ENCODE assay signal across 11 mouse cellular contexts in the genomic region with DNA sequence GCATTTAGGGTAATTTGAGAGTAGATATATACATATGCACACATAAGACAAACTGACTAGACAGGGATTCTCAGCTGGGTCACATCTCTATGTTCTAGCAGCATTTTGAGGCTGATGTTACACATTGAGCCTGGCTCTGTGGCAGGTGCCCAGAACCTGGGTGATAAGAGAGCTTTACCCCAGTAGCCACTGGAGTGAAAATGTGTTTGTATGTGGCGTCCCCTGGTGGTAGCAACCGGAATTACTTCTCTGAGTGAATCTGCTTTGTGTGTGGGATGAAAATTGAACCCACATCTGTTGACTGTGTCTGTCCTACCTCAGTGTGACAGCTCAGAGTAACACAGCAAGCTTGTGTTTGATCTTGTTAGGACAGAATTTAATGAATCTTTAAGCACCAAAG. TPM values are rescaled to one million over a fixed set of nuclear protein-coding genes. Genes with fewer than 3 reads are reported as not detected.
DNase-seq lines count a peak whose midpoint lies in the region; ATAC-seq lines count a peak whose summit lies in the region.
"Not testable (repeated sequence)": the region's sequence is repeated elsewhere in the genome, so short reads cannot be mapped to it uniquely, and the experiment has no call there.
"Had no signal": no experiment of that assay in that cellular context is flagged by ENCODE, and none has a peak within 500 bp of the region (broad histone marks: within the 10 kb centered on the region; RNA-seq: fewer than 3 reads in every experiment).

No protein-coding gene starts in this region.

- not testable (repeated sequence) for H3K9ac ChIP-seq in limb, embryonic 13.5 days; midbrain, embryonic 11.5 days (ENCODE audit: low read length)

- H3K27me3 ChIP-seq in limb, embryonic 13.5 days; midbrain, embryonic 11.5 days (ENCODE audit: control insufficient read depth, insufficient read depth, low read length): not testable (repeated sequence)

- ATAC-seq in limb, embryonic 13.5 days (ENCODE audit: low FRiP score, low read depth), result peak; percentile 32; the same call in 1 of the 2 replicates
- ATAC-seq in midbrain, embryonic 11.5 days (ENCODE audit: low FRiP score), result not testable (repeated sequence)

- peaks cover 11% of the 10 kb centered on the region for H3K4me1 ChIP-seq in limb, embryonic 13.5 days
- H3K4me1 ChIP-seq in midbrain, embryonic 11.5 days (ENCODE audit: control insufficient read depth, insufficient read depth, low read length), result not testable (repeated sequence)

- not testable (repeated sequence) for H3K27ac ChIP-seq in limb, embryonic 13.5 days; midbrain, embryonic 11.5 days (ENCODE audit: low read depth, low read length)

- not testable (repeated sequence) for H3K9me3 ChIP-seq in limb, embryonic 13.5 days; midbrain, embryonic 11.5 days (ENCODE audit: control insufficient read depth, low read length)

- not testable (repeated sequence) for H3K4me3 ChIP-seq in limb, embryonic 13.5 days; midbrain, embryonic 11.5 days (ENCODE audit: low read depth, low read length)

- DNase-seq in B cell, adult 2 months, result peak; percentile 64
- DNase-seq in adrenal gland, adult 2 months, result peak; percentile 37
- peak; percentile 28 to 45 for DNase-seq in cerebellum, postnatal 10 days
- DNase-seq in gastrocnemius, adult 8-10 months (ENCODE audit: low spot score in 2 of 2), result peak; percentile 9 to 14
- DNase-seq in kidney, adult 9 months, result peak; percentile 62
- peak; percentile 96 for DNase-seq in midbrain, embryonic 11.5 days (ENCODE audit: low spot score, missing footprints)
- peak; percentile 48 to 77 for DNase-seq in spleen, postnatal 4 days (ENCODE audit: low spot score in 2 of 2)

- H3K4me2 ChIP-seq in limb, embryonic 13.5 days (replicated peaks); midbrain, embryonic 11.5 days: not testable (repeated sequence)

- H3K36me3 ChIP-seq in limb, embryonic 13.5 days; midbrain, embryonic 11.5 days (ENCODE audit: control insufficient read depth, insufficient read depth, low read length): not testable (repeated sequence)

- WGBS in limb, embryonic 13.5 days, result 2% methylated on average over 2 of the region's 2 CpGs
- WGBS in midbrain, embryonic 11.5 days, result 0% methylated on average over 2 of the region's 2 CpGs

RNA-seq across cellular contexts. Expression of a gene that starts 12.0 kb away (rescaled TPM):
- not detected for total RNA-seq in adrenal gland, adult 2 months (2021)
- polyA plus RNA-seq in adrenal gland, adult 2 months (2012; rRNA removed), result 0.04 TPM in 1 of 2 replicates, not detected in the other
- total RNA-seq in gastrocnemius, adult 8-10 months (2022), result under 1 TPM in 1 of 4 experiments, not detected in 3; 0.11 TPM
- 5.7 and 6.4 TPM in 2 replicates for polyA plus RNA-seq in limb, embryonic 13.5 days (2015; fragmentation: Nextera tagmentation; extraction: Ambion mirVana)
- 0.44 TPM in 1 of 2 replicates, not detected in the other for polyA plus RNA-seq in midbrain, embryonic 11.5 days (2014; fragmentation: Nextera tagmentation; extraction: Ambion mirVana)
- total RNA-seq: neutrophil, adult 5-6 weeks had no signal

RNA-seq across cellular contexts. Expression of a gene that starts 34.6 kb away (rescaled TPM):
- 1 to 10 TPM in 1 of 2 experiments, under 1 TPM in 1; 0.73 to 9.6 TPM for total RNA-seq in adrenal gland, adult 2 months (2021)
- 6.4 and 14.0 TPM in 2 replicates for polyA plus RNA-seq in adrenal gland, adult 2 months (2012; rRNA removed)
- under 1 TPM in 3 of 4 experiments, not detected in 1; 0.16 to 0.46 (median 0.24) TPM for total RNA-seq in gastrocnemius, adult 8-10 months (2022)
- 80.7 and 92.7 TPM in 2 replicates for polyA plus RNA-seq in limb, embryonic 13.5 days (2015; fragmentation: Nextera tagmentation; extraction: Ambion mirVana)
- polyA plus RNA-seq in midbrain, embryonic 11.5 days (2014; fragmentation: Nextera tagmentation; extraction: Ambion mirVana), result 6.7 and 7.5 TPM in 2 replicates
- total RNA-seq: neutrophil, adult 5-6 weeks had no signal

RNA-seq across cellular contexts. Expression of a gene that starts 45.8 kb away (rescaled TPM):
- not detected for total RNA-seq in adrenal gland, adult 2 months (2021)
- polyA plus RNA-seq in adrenal gland, adult 2 months (2012; rRNA removed), result not detected in 2 replicates
- total RNA-seq in gastrocnemius, adult 8-10 months (2022), result not detected
- polyA plus RNA-seq in limb, embryonic 13.5 days (2015; fragmentation: Nextera tagmentation; extraction: Ambion mirVana), result not detected in 2 replicates
- polyA plus RNA-seq in midbrain, embryonic 11.5 days (2014; fragmentation: Nextera tagmentation; extraction: Ambion mirVana), result not detected in 2 replicates
- total RNA-seq: neutrophil, adult 5-6 weeks had no signal
- polyA plus RNA-seq: gonadal fat pad, adult 2 months; liver, embryonic 16.5 days had no signal

Comparison
In these comparisons a context has a peak if more than half of its experiments do, and no peak if none do; other contexts are left out.
1. DNase-seq: peak in every context shown above with its lines; median percentile 96 in midbrain, embryonic 11.5 days; 64 in B cell, adult 2 months; 62 in spleen, postnatal 4 days; 62 in kidney, adult 9 months; 37 in adrenal gland, adult 2 months; 36 in cerebellum, postnatal 10 days; 12 in gastrocnemius, adult 8-10 months.